Mouse (Mus musculus) CD8-positive naive resting alpha-beta T cell, adult 2 months (primary cell): ENCODE measurements at regions not wholly inside any gene's neighbourhood (a gene's known extent, or its start where the extent isn't known, plus 50 kb on each side); places are given as distances from the start of the nearest gene placed in this dataset.

Experiments used
- DNase-seq, 2 experiments: peaks; one replicate each; pipeline ENCODE4 v3.0.0; 2022; ENCODE audit warnings: low read depth in 2 of 2, low spot score in 2 of 2

DNA sequence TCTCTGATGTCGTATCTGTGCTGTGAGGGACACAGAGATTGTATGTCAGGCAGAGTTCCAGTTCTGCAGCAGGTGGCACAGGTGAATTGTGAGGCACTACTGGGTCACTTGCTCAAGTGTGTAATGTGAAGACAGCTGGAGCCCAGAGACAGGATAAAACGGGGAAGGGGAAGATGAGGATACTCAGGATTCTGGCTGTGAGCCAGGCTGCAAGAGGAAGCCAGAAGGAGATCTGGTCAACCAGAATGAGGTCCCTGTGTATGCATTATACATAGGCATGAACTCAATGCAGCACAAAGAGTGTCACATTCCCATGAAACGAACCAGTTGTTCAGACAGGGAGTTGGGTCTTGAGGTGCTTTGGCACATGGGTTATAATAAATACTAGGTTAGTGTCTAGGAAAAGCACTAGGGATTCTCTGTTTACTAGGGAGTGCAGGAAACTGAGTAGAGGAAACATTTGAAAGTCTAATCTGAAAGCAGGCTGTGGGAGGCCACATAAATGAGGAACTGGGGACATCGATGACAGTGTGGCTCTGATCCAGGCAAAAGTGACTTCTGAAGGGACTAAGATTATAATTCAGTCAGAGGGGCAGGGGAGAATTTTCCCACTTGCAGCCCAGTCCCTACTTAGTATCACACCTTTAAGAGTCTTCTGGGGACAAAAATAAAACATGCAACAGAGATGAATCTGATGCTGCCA lies 109.9 kb upstream of the Rxfp2 start:
- no peak for DNase-seq

DNA sequence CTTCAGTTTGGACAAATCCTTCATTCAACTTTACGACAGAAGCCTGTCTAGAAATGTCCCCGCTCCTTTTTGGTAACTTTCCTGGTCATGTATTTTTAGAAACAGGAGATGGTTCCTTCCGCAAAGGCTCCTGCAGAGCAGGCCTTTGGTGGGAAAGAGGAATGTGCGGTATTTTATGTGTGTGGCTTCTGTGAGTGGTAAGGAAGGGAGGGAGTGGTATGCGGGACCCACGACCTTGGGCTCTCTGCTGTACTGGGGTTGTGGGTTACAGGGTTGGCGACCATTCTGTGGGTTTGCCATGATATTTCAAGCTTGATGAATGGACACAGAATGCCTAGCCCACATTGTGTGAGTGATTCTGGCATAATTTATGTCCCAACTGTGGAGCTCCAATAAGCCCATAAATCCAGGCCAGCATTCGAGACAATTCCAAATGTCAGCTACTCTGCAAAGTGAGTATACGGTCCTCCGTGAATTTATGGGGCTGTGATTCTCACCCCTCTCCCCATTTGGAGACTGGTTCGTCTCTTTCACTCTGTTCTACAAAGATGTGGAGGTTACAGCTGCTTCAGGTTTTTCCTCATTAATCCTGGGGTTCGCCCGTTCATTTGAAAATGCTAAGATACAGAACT lies 109.3 kb upstream of the Rxfp2 start:
- no peak for DNase-seq

DNA sequence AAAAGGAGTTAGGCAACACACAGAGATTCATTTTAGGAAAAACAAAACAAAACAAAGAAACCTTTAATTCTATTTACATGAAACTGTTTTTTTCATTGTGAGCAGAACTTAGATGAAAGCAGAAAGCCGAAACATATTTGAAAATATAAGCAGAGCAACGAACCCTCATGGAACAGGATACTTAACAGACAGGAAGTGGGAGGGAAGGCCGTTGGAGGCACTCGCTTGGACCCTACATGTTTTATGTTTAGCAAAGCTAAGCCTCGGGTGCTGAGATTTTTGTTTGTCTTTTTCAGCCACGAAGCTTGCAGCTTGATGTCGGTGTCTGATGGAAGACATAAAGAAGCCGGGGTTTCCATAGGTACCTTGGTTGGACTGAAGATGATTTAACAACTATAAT lies 108.5 kb upstream of the Rxfp2 start:
- DNase-seq, result no peak

GRCm38 (mm10) chr5:149911968-149912367 lies 106.5 kb upstream of the Rxfp2 start:
- no peak for DNase-seq

GRCm38 (mm10) chr5:149915761-149916160 lies 102.7 kb upstream of the Rxfp2 start:
- no peak for DNase-seq

- DNase-seq, result no peak
These were observed 101.1 kb upstream of the Rxfp2 start for GRCm38 (mm10) chr5:149917374-149917773.

DNA sequence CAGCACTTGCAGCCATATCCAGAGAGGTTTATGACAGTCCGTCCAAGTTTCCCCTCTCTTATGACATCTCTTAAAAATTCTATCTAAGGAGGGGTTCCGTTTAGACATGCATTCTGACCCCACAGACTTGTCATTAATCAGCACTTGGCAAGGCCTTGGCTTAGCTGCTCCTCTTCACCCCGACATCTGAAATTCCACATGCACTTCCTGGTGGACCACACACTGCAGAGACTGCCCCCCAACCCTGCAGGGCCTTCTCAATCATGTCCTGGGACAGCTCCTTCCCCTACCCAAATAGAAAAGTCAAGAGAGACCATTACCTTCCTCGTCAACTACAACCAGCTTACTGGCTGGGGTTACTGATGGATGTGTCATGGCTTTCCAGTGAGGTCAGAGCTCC lies 99.4 kb upstream of the Rxfp2 start:
- no peak for DNase-seq

GRCm38 (mm10) chr5:149920326-149920725 lies 98.1 kb upstream of the Rxfp2 start:
- no peak for DNase-seq

GRCm38 (mm10) chr5:149924501-149924900 lies 94.0 kb upstream of the Rxfp2 start:
- DNase-seq, result no peak

DNA sequence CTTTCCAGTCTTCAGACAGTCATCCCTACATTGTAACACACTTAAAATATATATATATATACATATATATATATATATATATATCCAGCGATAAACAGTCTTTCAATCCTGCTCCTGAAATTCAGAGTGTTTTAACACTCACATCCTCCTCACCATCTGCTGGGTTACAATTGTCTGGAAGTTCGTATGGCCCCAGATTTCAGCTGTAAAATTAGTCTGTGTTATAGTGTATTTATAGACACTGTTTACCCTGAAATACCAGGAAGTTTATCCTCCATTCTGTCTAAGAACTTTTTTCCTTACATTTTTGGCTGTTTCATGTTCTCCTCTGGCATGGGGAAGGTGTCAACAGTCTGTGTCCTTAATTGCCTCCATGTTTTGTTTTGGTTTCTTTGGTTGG lies 91.7 kb upstream of the Rxfp2 start:
- no peak for DNase-seq

- DNase-seq, result no peak
These were observed 86.8 kb upstream of the Rxfp2 start for GRCm38 (mm10) chr5:149931574-149932161.

DNA sequence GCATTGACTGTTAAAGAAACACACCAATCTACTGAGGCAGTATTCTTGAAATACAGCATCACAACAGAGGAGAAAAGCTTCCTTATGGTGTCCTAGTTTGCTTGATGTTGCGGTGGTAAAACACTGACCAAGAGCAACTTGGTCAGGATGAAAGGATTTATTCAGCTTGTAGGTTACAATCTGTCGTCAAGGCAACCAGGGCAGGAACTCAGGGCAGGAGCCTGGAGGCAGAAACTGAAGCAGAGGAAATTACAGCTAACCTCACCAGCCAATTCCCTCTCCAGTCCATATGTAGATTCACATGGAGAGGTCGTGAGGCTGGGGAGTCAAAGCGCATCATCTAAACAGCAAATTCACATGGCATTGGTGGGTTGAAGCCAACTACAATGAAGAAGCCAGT lies 86.3 kb upstream of the Rxfp2 start:
- DNase-seq, result no peak

- no peak for DNase-seq
These were observed 72.8 kb upstream of the Rxfp2 start for GRCm38 (mm10) chr5:149945651-149946050.

DNA sequence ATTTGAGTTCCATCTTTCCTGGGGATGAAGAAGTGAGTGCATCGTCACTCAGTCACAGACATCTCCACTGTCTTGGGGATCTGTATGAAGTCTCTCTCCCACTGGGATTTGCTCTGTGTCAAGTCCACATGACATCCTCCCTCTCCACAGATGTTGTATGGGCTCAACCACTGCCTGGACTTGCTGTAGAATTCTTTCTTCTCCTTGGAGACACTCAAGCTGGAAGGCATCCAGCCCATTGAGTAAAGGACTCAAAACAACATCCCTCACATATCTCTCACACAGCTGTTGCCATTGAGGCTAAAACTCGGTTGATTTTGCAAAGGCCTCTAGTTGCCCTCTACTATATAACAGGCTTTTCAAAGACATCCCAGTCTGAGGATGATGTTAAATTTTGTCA lies 71.0 kb upstream of the Rxfp2 start:
- DNase-seq, result no peak

DNA sequence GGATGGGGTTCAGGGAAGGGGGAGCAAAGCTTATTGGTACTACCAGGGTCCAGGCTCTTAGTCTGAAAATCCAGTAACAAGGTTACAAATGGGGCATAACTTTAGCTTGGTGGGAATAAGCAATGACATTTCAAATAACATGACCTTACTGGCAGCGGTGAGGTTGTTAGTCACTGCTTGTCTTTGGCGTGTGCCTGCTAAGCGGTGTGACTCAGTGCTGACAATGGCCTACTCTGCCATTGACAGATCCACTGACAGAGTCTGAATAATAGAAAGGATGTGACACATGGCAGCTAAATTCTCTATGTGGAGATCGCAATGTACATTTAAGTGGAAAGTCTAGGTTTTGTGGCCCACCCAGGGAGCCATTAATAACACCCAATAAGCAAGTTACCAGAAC lies 61.5 kb upstream of the Rxfp2 start:
- DNase-seq, result no peak

- no peak for DNase-seq
These were observed 57.3 kb upstream of the Rxfp2 start for GRCm38 (mm10) chr5:149961178-149961577.

DNA sequence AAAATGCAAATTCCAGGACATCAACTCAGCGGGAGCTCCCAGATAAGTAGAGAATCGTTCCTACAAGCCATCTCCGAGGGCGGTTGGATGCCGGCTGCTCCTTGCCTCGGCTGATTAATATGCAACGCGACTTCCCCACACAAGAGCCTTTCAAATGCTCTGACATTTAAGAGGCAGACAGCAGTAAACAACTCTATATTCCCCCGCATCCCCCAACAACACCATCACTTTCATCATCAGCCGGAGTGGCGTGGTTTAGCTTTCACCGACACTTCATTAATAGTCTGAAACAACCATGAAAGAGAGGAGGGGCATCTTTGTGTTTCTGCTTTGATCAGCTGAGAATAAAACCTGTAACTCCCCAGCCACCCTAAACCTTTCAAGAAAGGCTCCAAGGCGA lies 53.7 kb upstream of the Rxfp2 start:
- no peak for DNase-seq
